Mouse (Mus musculus): ENCODE data around the gene Dtnbp1. TPM values are rescaled to one million over a fixed set of nuclear protein-coding genes. Genes with fewer than 3 reads are reported as not detected.

The Dtnbp1 gene
- total and polyA plus RNA-seq, 2 experiments from 2014 or later = 115 to 139 TPM

- 96% methylated on average over 6 of the region's 6 CpGs for WGBS
- no peaks in the 10 kb centered on the region for H3K4me1 ChIP-seq (ENCODE audit: insufficient read depth, low read length)
- H3K27me3 ChIP-seq (ENCODE audit: insufficient read depth, low read length) = no peaks in the 10 kb centered on the region
- TF ChIP-seq CTCF (IDR thresholded peaks at IDR 0.05) = no peak
- H3K36me3 ChIP-seq (ENCODE audit: insufficient read depth, low read length) = peaks cover 32% of the 10 kb centered on the region
- no peak overlapping the region for H3K4me3 ChIP-seq (ENCODE audit: low read depth, low read length)
- H3K9ac ChIP-seq (replicated peaks; ENCODE audit: low read length, poor library complexity, severe bottlenecking) = no peak overlapping the region
- no peaks in the 10 kb centered on the region for H3K9me3 ChIP-seq (ENCODE audit: low read length)
- no peak overlapping the region for H3K27ac ChIP-seq (ENCODE audit: low read depth, low read length)
- DNase-seq (ENCODE audit: low spot score) (no peak), ATAC-seq (ENCODE audit: low FRiP score) (no peak)
- no peak overlapping the region for H3K4me2 ChIP-seq (ENCODE audit: low read depth, low read length, poor library complexity, severe bottlenecking)
Observed at GRCm38 (mm10) chr13:44902299-44902698, 99.6 kb downstream of the Dtnbp1 start.

- Histone ChIP-seq H3K9me3 (ENCODE audit: low read length) (no peaks in the 10 kb centered on the region), H3K4me2 (ENCODE audit: low read depth, low read length, poor library complexity, severe bottlenecking) (no peak overlapping the region), H3K36me3 (ENCODE audit: insufficient read depth, low read length) (peaks cover 17% of the 10 kb centered on the region), H3K4me3 (ENCODE audit: low read depth, low read length) (no peak overlapping the region), H3K9ac (replicated peaks; ENCODE audit: low read length, poor library complexity, severe bottlenecking) (no peak overlapping the region), H3K4me1 (ENCODE audit: insufficient read depth, low read length) (no peaks in the 10 kb centered on the region), H3K27me3 (ENCODE audit: insufficient read depth, low read length) (no peaks in the 10 kb centered on the region), H3K27ac (ENCODE audit: low read depth, low read length) (no peak overlapping the region)
- ATAC-seq (ENCODE audit: low FRiP score) (no peak), DNase-seq (ENCODE audit: low spot score) (no peak)
- no peak for TF ChIP-seq CTCF (IDR thresholded peaks at IDR 0.05)
- WGBS = 95% methylated on average over 12 of the region's 12 CpGs
Observed at GRCm38 (mm10) chr13:44896211-44896610, 105.7 kb downstream of the Dtnbp1 start.

- H3K4me3 ChIP-seq (ENCODE audit: low read depth, low read length) = no peak overlapping the region
- no peak overlapping the region for H3K4me2 ChIP-seq (ENCODE audit: low read depth, low read length, poor library complexity, severe bottlenecking)
- no peaks in the 10 kb centered on the region for H3K4me1 ChIP-seq (ENCODE audit: insufficient read depth, low read length)
- H3K36me3 ChIP-seq (ENCODE audit: insufficient read depth, low read length) = peaks cover 11% of the 10 kb centered on the region
- H3K9ac ChIP-seq (replicated peaks; ENCODE audit: low read length, poor library complexity, severe bottlenecking) = no peak overlapping the region
- no peaks in the 10 kb centered on the region for H3K9me3 ChIP-seq (ENCODE audit: low read length)
- DNase-seq (ENCODE audit: low spot score) = no peak
- no peak overlapping the region for H3K27ac ChIP-seq (ENCODE audit: low read depth, low read length)
- H3K27me3 ChIP-seq (ENCODE audit: insufficient read depth, low read length) = no peaks in the 10 kb centered on the region
- ATAC-seq (ENCODE audit: low FRiP score) = no peak
- no peak for TF ChIP-seq CTCF (IDR thresholded peaks at IDR 0.05)
- 57% methylated on average over 5 of the region's 5 CpGs for WGBS
Observed at GRCm38 (mm10) chr13:44891813-44892730, 109.9 kb downstream of the Dtnbp1 start.

- Histone ChIP-seq H3K4me1 (ENCODE audit: insufficient read depth, low read length) (no peaks in the 10 kb centered on the region), H3K27ac (ENCODE audit: low read depth, low read length) (no peak overlapping the region), H3K4me3 (ENCODE audit: low read depth, low read length) (no peak overlapping the region), H3K27me3 (ENCODE audit: insufficient read depth, low read length) (no peaks in the 10 kb centered on the region), H3K9me3 (ENCODE audit: low read length) (no peaks in the 10 kb centered on the region), H3K36me3 (ENCODE audit: insufficient read depth, low read length) (peaks cover 2% of the 10 kb centered on the region; the same call in 1 of the 2 replicates), H3K9ac (replicated peaks; ENCODE audit: low read length, poor library complexity, severe bottlenecking) (no peak overlapping the region), H3K4me2 (ENCODE audit: low read depth, low read length, poor library complexity, severe bottlenecking) (no peak overlapping the region)
- DNase-seq (ENCODE audit: low spot score) (no peak), ATAC-seq (ENCODE audit: low FRiP score) (no peak)
- WGBS = 52% methylated on average over 2 of the region's 2 CpGs
- TF ChIP-seq CTCF (IDR thresholded peaks at IDR 0.05) = no peak
Observed at GRCm38 (mm10) chr13:44890612-44891011, 111.3 kb downstream of the Dtnbp1 start.

GRCm38 (mm10) chr13:44886221-44886620 lies 115.7 kb downstream of the Dtnbp1 start:
- no peak for TF ChIP-seq CTCF (IDR thresholded peaks at IDR 0.05)
- no peak overlapping the region for H3K4me2 ChIP-seq (ENCODE audit: low read depth, low read length, poor library complexity, severe bottlenecking)
- no peak overlapping the region for H3K27ac ChIP-seq (ENCODE audit: low read depth, low read length)
- no peaks in the 10 kb centered on the region for H3K27me3 ChIP-seq (ENCODE audit: insufficient read depth, low read length)
- H3K4me3 ChIP-seq (ENCODE audit: low read depth, low read length) = no peak overlapping the region
- WGBS = 92% methylated on average over 2 of the region's 2 CpGs
- H3K9me3 ChIP-seq (ENCODE audit: low read length) = no peaks in the 10 kb centered on the region
- H3K36me3 ChIP-seq (ENCODE audit: insufficient read depth, low read length) = peaks cover 2% of the 10 kb centered on the region; the same call in 1 of the 2 replicates
- ATAC-seq (ENCODE audit: low FRiP score) (no peak), DNase-seq (ENCODE audit: low spot score) (no peak)
- no peak overlapping the region for H3K9ac ChIP-seq (replicated peaks; ENCODE audit: low read length, poor library complexity, severe bottlenecking)
- no peaks in the 10 kb centered on the region for H3K4me1 ChIP-seq (ENCODE audit: insufficient read depth, low read length)

GRCm38 (mm10) chr13:44881001-44881400 lies 120.9 kb downstream of the Dtnbp1 start:
- ATAC-seq (ENCODE audit: low FRiP score) (no peak), DNase-seq (ENCODE audit: low spot score) (no peak)
- Histone ChIP-seq H3K36me3 (ENCODE audit: insufficient read depth, low read length) (no peaks in the 10 kb centered on the region), H3K4me3 (ENCODE audit: low read depth, low read length) (no peak overlapping the region), H3K27me3 (ENCODE audit: insufficient read depth, low read length) (no peaks in the 10 kb centered on the region), H3K9ac (replicated peaks; ENCODE audit: low read length, poor library complexity, severe bottlenecking) (no peak overlapping the region), H3K9me3 (ENCODE audit: low read length) (no peaks in the 10 kb centered on the region), H3K4me2 (ENCODE audit: low read depth, low read length, poor library complexity, severe bottlenecking) (no peak overlapping the region), H3K27ac (ENCODE audit: low read depth, low read length) (no peak overlapping the region), H3K4me1 (ENCODE audit: insufficient read depth, low read length) (no peaks in the 10 kb centered on the region)
- no peak for TF ChIP-seq CTCF (IDR thresholded peaks at IDR 0.05)
- WGBS = 87% methylated on average over 4 of the region's 4 CpGs
